7 mouse cellular contexts compared by ENCODE assay signal in genomic region chr11:103113005-103113404, GRCm38 (mm10). TPM values are rescaled to one million over a fixed set of nuclear protein-coding genes. Genes with fewer than 3 reads are reported as not detected.
DNase-seq lines count a peak whose midpoint lies in the region; ATAC-seq lines count a peak whose summit lies in the region.

No protein-coding gene starts in this region.

- H3K4me3 ChIP-seq in heart, embryonic 11.5 days (ENCODE audit: low read depth, low read length), result 0 out of 2 replicates have a peak overlapping the region, but pooled peaks have one; percentile 47
- peak overlapping the region; percentile 47; the same call in 1 of the 2 replicates for H3K4me3 ChIP-seq in midbrain, embryonic 10.5 days
- H3K4me3 ChIP-seq in midbrain, embryonic 14.5 days (replicated peaks; ENCODE audit: low read depth, low read length), result no peak overlapping the region
- H3K4me3 ChIP-seq in limb, embryonic 15.5 days, result no peak overlapping the region

- ATAC-seq in heart, embryonic 11.5 days (replicated peaks; ENCODE audit: insufficient number of reproducible peaks, low FRiP score, low TSS enrichment), result no peak
- no peak for ATAC-seq in midbrain, embryonic 14.5 days (ENCODE audit: low FRiP score, low TSS enrichment)
- no peak for ATAC-seq in limb, embryonic 15.5 days (ENCODE audit: insufficient number of reproducible peaks, low FRiP score, low TSS enrichment, low read depth)

- WGBS in heart, embryonic 11.5 days (ENCODE audit: insufficient replicate concordance), result 41% methylated on average over 12 of the region's 12 CpGs
- 27% methylated on average over 12 of the region's 12 CpGs for WGBS in midbrain, embryonic 10.5 days
- 27% methylated on average over 12 of the region's 12 CpGs for WGBS in midbrain, embryonic 14.5 days
- WGBS in limb, embryonic 15.5 days, result 39% methylated on average over 12 of the region's 12 CpGs

- no peak overlapping the region for H3K27ac ChIP-seq in heart, embryonic 11.5 days (ENCODE audit: low read depth, low read length)
- H3K27ac ChIP-seq in midbrain, embryonic 10.5 days (replicated peaks), result peak overlapping the region; percentile 74
- H3K27ac ChIP-seq in midbrain, embryonic 14.5 days (replicated peaks; ENCODE audit: low read depth, low read length), result no peak overlapping the region
- peak overlapping the region; percentile 72 for H3K27ac ChIP-seq in limb, embryonic 15.5 days

- 0 out of 2 replicates have a peak overlapping the region, but pooled peaks have one; percentile 43 for H3K9ac ChIP-seq in heart, embryonic 11.5 days (ENCODE audit: low read depth, low read length)
- H3K9ac ChIP-seq in midbrain, embryonic 14.5 days (replicated peaks; ENCODE audit: low read length), result no peak overlapping the region
- no peak overlapping the region for H3K9ac ChIP-seq in limb, embryonic 15.5 days

- H3K27me3 ChIP-seq in heart, embryonic 11.5 days (ENCODE audit: control insufficient read depth, insufficient read depth, low read length), result no peaks in the 10 kb centered on the region; the same call in 1 of the 2 replicates
- H3K27me3 ChIP-seq in midbrain, embryonic 10.5 days (ENCODE audit: low read depth, poor library complexity, severe bottlenecking), result peaks cover 41% of the 10 kb centered on the region
- H3K27me3 ChIP-seq in midbrain, embryonic 14.5 days (ENCODE audit: control insufficient read depth, insufficient read depth, low read length), result peaks cover 26% of the 10 kb centered on the region
- no peaks in the 10 kb centered on the region; the same call in 1 of the 2 replicates for H3K27me3 ChIP-seq in limb, embryonic 15.5 days

- H3K36me3 ChIP-seq in heart, embryonic 11.5 days (ENCODE audit: control insufficient read depth, insufficient read depth, low read length), result no peaks in the 10 kb centered on the region
- no peaks in the 10 kb centered on the region for H3K36me3 ChIP-seq in midbrain, embryonic 10.5 days
- no peaks in the 10 kb centered on the region for H3K36me3 ChIP-seq in midbrain, embryonic 14.5 days (ENCODE audit: control insufficient read depth, insufficient read depth, low read length)
- H3K36me3 ChIP-seq in limb, embryonic 15.5 days, result no peaks in the 10 kb centered on the region

- peak overlapping the region; percentile 84 for H3K4me2 ChIP-seq in heart, embryonic 11.5 days
- H3K4me2 ChIP-seq in midbrain, embryonic 14.5 days (ENCODE audit: low read length), result no peak overlapping the region; the same call in 1 of the 2 replicates
- H3K4me2 ChIP-seq in limb, embryonic 15.5 days, result peak overlapping the region; percentile 76

- intact Hi-C loops in heart, postnatal 14 days (cut with DNase I), result no loop called here

- H3K9me3 ChIP-seq in heart, embryonic 11.5 days (replicated peaks; ENCODE audit: control insufficient read depth, low read length), result no peaks in the 10 kb centered on the region
- H3K9me3 ChIP-seq in midbrain, embryonic 10.5 days (replicated peaks), result no peaks in the 10 kb centered on the region
- H3K9me3 ChIP-seq in midbrain, embryonic 14.5 days (ENCODE audit: control insufficient read depth, low read length), result no peaks in the 10 kb centered on the region
- H3K9me3 ChIP-seq in limb, embryonic 15.5 days, result no peaks in the 10 kb centered on the region

- no peak for DNase-seq in heart, postnatal 14 days
- peak; percentile 22 for DNase-seq in midbrain, embryonic 10.5 days (ENCODE audit: low spot score)
- no peak for DNase-seq in midbrain, embryonic 14.5 days
- DNase-seq in fat pad, adult 2 months (ENCODE audit: extremely low read depth, low read depth, low spot score), result peak; percentile 81
- no peak for DNase-seq in thymus, postnatal 4 days

- H3K4me1 ChIP-seq in heart, embryonic 11.5 days (ENCODE audit: control insufficient read depth, insufficient read depth, low read length), result peaks cover 23% of the 10 kb centered on the region; the same call in 1 of the 2 replicates
- peaks cover 46% of the 10 kb centered on the region for H3K4me1 ChIP-seq in midbrain, embryonic 10.5 days
- peaks cover 31% of the 10 kb centered on the region for H3K4me1 ChIP-seq in midbrain, embryonic 14.5 days (ENCODE audit: control insufficient read depth, insufficient read depth, low read length)
- peaks cover 39% of the 10 kb centered on the region for H3K4me1 ChIP-seq in limb, embryonic 15.5 days

RNA-seq across cellular contexts. Expression of gene Hexim1, which starts 3.0 kb away (rescaled TPM):
- 4.2 and 4.4 TPM in 2 replicates for polyA plus RNA-seq in heart, embryonic 11.5 days (2014; fragmentation: Nextera tagmentation; extraction: Ambion mirVana)
- total RNA-seq in heart, postnatal 14 days (2021), result 10 to 100 TPM; 18.5 to 20.4 TPM
- polyA plus RNA-seq in midbrain, embryonic 10.5 days (2016; fragmentation: Nextera tagmentation; extraction: Ambion mirVana), result 2.3 and 2.7 TPM in 2 replicates
- 3.9 and 5.9 TPM in 2 replicates for polyA plus RNA-seq in midbrain, embryonic 14.5 days (2014; fragmentation: Nextera tagmentation; extraction: Ambion mirVana)
- polyA plus RNA-seq in limb, embryonic 15.5 days (2015; fragmentation: Nextera tagmentation; extraction: Ambion mirVana), result 5.0 and 5.8 TPM in 2 replicates

RNA-seq across cellular contexts. Expression of gene Acbd4, which starts 11.5 kb away (rescaled TPM):
- polyA plus RNA-seq in heart, embryonic 11.5 days (2014; fragmentation: Nextera tagmentation; extraction: Ambion mirVana), result 11.2 and 11.8 TPM in 2 replicates
- total RNA-seq in heart, postnatal 14 days (2021), result 10 to 100 TPM; 30.5 to 34.5 TPM
- 10.7 and 12.5 TPM in 2 replicates for polyA plus RNA-seq in midbrain, embryonic 10.5 days (2016; fragmentation: Nextera tagmentation; extraction: Ambion mirVana)
- 8.0 and 8.4 TPM in 2 replicates for polyA plus RNA-seq in midbrain, embryonic 14.5 days (2014; fragmentation: Nextera tagmentation; extraction: Ambion mirVana)
- polyA plus RNA-seq in limb, embryonic 15.5 days (2015; fragmentation: Nextera tagmentation; extraction: Ambion mirVana), result 27.8 and 34.6 TPM in 2 replicates

RNA-seq across cellular contexts. Expression of gene Plcd3, which starts 11.5 kb away (rescaled TPM):
- 3.0 and 3.5 TPM in 2 replicates for polyA plus RNA-seq in heart, embryonic 11.5 days (2014; fragmentation: Nextera tagmentation; extraction: Ambion mirVana)
- total RNA-seq in heart, postnatal 14 days (2021), result 10 to 100 TPM; 19.4 to 20.9 TPM
- 1.4 TPM in 2 replicates for polyA plus RNA-seq in midbrain, embryonic 10.5 days (2016; fragmentation: Nextera tagmentation; extraction: Ambion mirVana)
- polyA plus RNA-seq in midbrain, embryonic 14.5 days (2014; fragmentation: Nextera tagmentation; extraction: Ambion mirVana), result 0.92 and 1.8 TPM in 2 replicates
- polyA plus RNA-seq in limb, embryonic 15.5 days (2015; fragmentation: Nextera tagmentation; extraction: Ambion mirVana), result 6.5 and 7.6 TPM in 2 replicates

RNA-seq across cellular contexts. Expression of gene Hexim2, which starts 19.2 kb away (rescaled TPM):
- 3.5 and 5.6 TPM in 2 replicates for polyA plus RNA-seq in heart, embryonic 11.5 days (2014; fragmentation: Nextera tagmentation; extraction: Ambion mirVana)
- 1 to 10 TPM; 1.8 to 3.3 TPM for total RNA-seq in heart, postnatal 14 days (2021)
- polyA plus RNA-seq in midbrain, embryonic 10.5 days (2016; fragmentation: Nextera tagmentation; extraction: Ambion mirVana), result 7.8 and 8.2 TPM in 2 replicates
- polyA plus RNA-seq in midbrain, embryonic 14.5 days (2014; fragmentation: Nextera tagmentation; extraction: Ambion mirVana), result 22.9 and 24.7 TPM in 2 replicates
- polyA plus RNA-seq in limb, embryonic 15.5 days (2015; fragmentation: Nextera tagmentation; extraction: Ambion mirVana), result 11.7 and 12.2 TPM in 2 replicates

RNA-seq across cellular contexts. Expression of gene Fmnl1, which starts 57.9 kb away (rescaled TPM):
- polyA plus RNA-seq in heart, embryonic 11.5 days (2014; fragmentation: Nextera tagmentation; extraction: Ambion mirVana), result 0.79 and 1.1 TPM in 2 replicates
- total RNA-seq in heart, postnatal 14 days (2021), result 10 to 100 TPM; 16.8 to 21.6 TPM
- polyA plus RNA-seq in midbrain, embryonic 10.5 days (2016; fragmentation: Nextera tagmentation; extraction: Ambion mirVana), result 1.1 and 1.2 TPM in 2 replicates
- 4.3 and 5.2 TPM in 2 replicates for polyA plus RNA-seq in midbrain, embryonic 14.5 days (2014; fragmentation: Nextera tagmentation; extraction: Ambion mirVana)
- 2.4 and 3.0 TPM in 2 replicates for polyA plus RNA-seq in limb, embryonic 15.5 days (2015; fragmentation: Nextera tagmentation; extraction: Ambion mirVana)

Comparison
In these comparisons a context has a peak if more than half of its experiments do, and no peak if none do; other contexts are left out.
1. H3K27ac ChIP-seq: peak in midbrain, embryonic 10.5 days (single experiment) and limb, embryonic 15.5 days (single experiment); none in heart, embryonic 11.5 days (single experiment) and midbrain, embryonic 14.5 days (single experiment).
2. H3K4me3 ChIP-seq: peak in heart, embryonic 11.5 days (single experiment) and midbrain, embryonic 10.5 days (single experiment); none in midbrain, embryonic 14.5 days (single experiment) and limb, embryonic 15.5 days (single experiment).
3. DNase-seq: peak in midbrain, embryonic 10.5 days (single experiment) and fat pad, adult 2 months (single experiment); none in heart, postnatal 14 days (0 of 2), midbrain, embryonic 14.5 days (single experiment) and thymus, postnatal 4 days (single experiment).